Mouse (Mus musculus): ENCODE results near the gene Slitrk3. TPM values are rescaled to one million over a fixed set of nuclear protein-coding genes. Genes with fewer than 3 reads are reported as not detected.

The Slitrk3 gene
- polyA plus RNA-seq, 1 experiment from 2014 or later = 0.78 TPM

DNA sequence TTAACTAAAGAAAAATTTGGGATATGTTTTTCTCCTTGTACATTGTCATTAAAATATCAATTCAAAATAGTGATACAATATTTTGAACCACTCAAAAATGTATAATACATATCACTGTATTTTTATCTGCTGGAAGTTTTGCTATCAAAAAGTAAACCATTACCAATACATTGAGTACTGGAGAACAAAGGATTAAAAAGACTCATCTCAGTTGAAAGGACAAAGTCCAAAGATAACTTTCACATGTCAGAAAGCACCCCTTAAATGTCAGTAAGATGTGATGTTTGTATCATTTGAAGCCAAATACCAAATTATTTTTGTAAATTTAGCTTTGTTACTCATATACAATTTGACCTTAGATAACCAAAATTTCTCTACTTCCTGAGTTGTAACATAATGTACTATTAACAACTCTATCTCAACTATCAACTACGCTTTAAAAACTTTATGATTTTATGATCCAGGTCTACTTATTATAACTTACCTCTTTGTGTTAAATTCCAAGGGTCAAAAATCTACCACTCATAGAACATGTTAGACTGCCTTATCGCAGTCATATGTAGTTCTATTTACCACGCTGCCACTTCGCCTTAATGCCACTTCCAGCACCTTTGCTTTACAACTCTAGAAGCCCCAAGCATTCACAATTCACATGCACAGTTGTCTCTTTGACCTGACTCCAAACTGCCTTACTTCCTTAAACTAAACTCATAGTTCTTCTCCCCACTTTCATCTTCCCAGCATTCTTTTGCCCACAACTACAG is 54.5 kb downstream of the Slitrk3 start:
- H3K4me2 ChIP-seq (replicated peaks; ENCODE audit: low read depth) = no peak overlapping the region
- H3K36me3 ChIP-seq (ENCODE audit: control insufficient read depth, insufficient read depth) = no peaks in the 10 kb centered on the region
- H3K4me3 ChIP-seq (ENCODE audit: low read depth, low read length) = no peak overlapping the region
- H3K9me3 ChIP-seq (ENCODE audit: control insufficient read depth) = no peaks in the 10 kb centered on the region
- no peak overlapping the region for H3K27ac ChIP-seq (ENCODE audit: low read depth, low read length)
- 43% methylated on average over 4 of the region's 4 CpGs for WGBS
- peak; percentile 97 for ATAC-seq
- H3K4me1 ChIP-seq (replicated peaks; ENCODE audit: control insufficient read depth, insufficient read depth, low read length) = no peaks in the 10 kb centered on the region
- no peaks in the 10 kb centered on the region for H3K27me3 ChIP-seq (replicated peaks; ENCODE audit: control insufficient read depth, insufficient read depth, low read length)
- H3K9ac ChIP-seq (ENCODE audit: low read depth, low read length) = no peak overlapping the region
- TF ChIP-seq CTCF (IDR thresholded peaks at IDR 0.05; ENCODE audit: low read depth) = no peak

DNA sequence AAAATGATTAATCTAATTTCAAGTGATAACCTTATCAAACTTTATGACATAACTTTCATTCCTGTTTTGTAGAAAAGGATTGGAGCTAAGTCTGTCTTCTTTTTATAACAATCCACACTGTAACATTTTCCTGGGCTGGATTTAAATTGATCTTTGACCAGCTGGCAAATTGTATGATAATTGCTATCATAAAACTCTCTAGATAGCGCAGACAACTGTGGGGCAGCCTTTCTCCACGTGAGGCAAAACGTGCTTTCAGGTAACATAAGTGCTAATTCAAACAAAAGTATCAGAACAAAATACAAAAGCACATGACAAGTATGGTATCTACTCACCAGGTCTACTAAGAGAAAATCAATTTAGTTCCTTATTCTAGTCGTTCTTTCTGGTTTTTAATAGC is 60.1 kb downstream of the Slitrk3 start:
- H3K4me1 ChIP-seq (replicated peaks; ENCODE audit: control insufficient read depth, insufficient read depth, low read length) = no peaks in the 10 kb centered on the region
- ATAC-seq = peak; percentile 97
- no peak overlapping the region for H3K27ac ChIP-seq (ENCODE audit: low read depth, low read length)
- no peak overlapping the region for H3K4me2 ChIP-seq (replicated peaks; ENCODE audit: low read depth)
- TF ChIP-seq CTCF (IDR thresholded peaks at IDR 0.05; ENCODE audit: low read depth) = no peak
- H3K36me3 ChIP-seq (ENCODE audit: control insufficient read depth, insufficient read depth) = no peaks in the 10 kb centered on the region
- no peaks in the 10 kb centered on the region for H3K9me3 ChIP-seq (ENCODE audit: control insufficient read depth)
- no peaks in the 10 kb centered on the region for H3K27me3 ChIP-seq (replicated peaks; ENCODE audit: control insufficient read depth, insufficient read depth, low read length)
- 40% methylated on average over 4 of the region's 4 CpGs for WGBS
- no peak overlapping the region for H3K9ac ChIP-seq (ENCODE audit: low read depth, low read length)
- H3K4me3 ChIP-seq (ENCODE audit: low read depth, low read length) = no peak overlapping the region

Other genes with a start within 250 kb of the Slitrk3 start
- 2.8 and 3.1 TPM in 2 replicates for gene Sis, start 89.9 kb downstream of the Slitrk3 start, polyA plus RNA-seq (2015; fragmentation: Nextera tagmentation; extraction: Ambion mirVana)

Data from intestine, postnatal 0 days (tissue).